Mouse (Mus musculus): Measurements from ENCODE around the gene Cxcl5.

- TF ChIP-seq GATA1 (IDR thresholded peaks at IDR 0.05; ENCODE audit: low read length) (no peak), TAL1 (IDR thresholded peaks at IDR 0.05; ENCODE audit: low read length) (no peak)
Observed at GRCm38 (mm10) chr5:90794195-90794625, 35.0 kb downstream of the Cxcl5 start, which contains the start of gene Cxcl15.
